Mouse (Mus musculus) forebrain, embryonic 15.5 days (tissue): ENCODE data around the gene Cald1. TPM values are rescaled to one million over a fixed set of nuclear protein-coding genes. Genes with fewer than 3 reads are reported as not detected.
A peak's percentile ranks its signal among the peaks of the same experiment; 100 is the strongest.

Source experiments
- ATAC-seq: fragments of 200-750 bp; cut with Nextera tagmentation; replicated peaks from 2 replicates; pipeline ENCODE4 v1.8.0; 2017; ENCODE audit warnings: mild to moderate bottlenecking, moderate TSS enrichment, moderate library complexity
- H3K27ac ChIP-seq: fragments of 300-500 bp; sonication (generic); replicated peaks from 2 replicates; pipeline ENCODE4 v1.5.1; 2015; ENCODE audit warnings: mild to moderate bottlenecking, inconsistent platforms
- H3K27me3 ChIP-seq: fragments of 300-500 bp; sonication (generic); 2 replicates; pipeline ENCODE4 v1.6.1; 2015; ENCODE audit warnings: inconsistent platforms
- H3K36me3 ChIP-seq: fragments of 300-500 bp; sonication (generic); 2 replicates; pipeline ENCODE4 v1.6.1; 2015; ENCODE audit warnings: mild to moderate bottlenecking, inconsistent platforms
- H3K4me1 ChIP-seq: fragments of 300-500 bp; sonication (generic); 2 replicates; pipeline ENCODE4 v1.6.1; 2015; ENCODE audit warnings: inconsistent platforms
- H3K4me2 ChIP-seq: fragments of 300-500 bp; sonication (generic); replicated peaks from 2 replicates; pipeline ENCODE4 v1.6.1; 2015; ENCODE audit warnings: mild to moderate bottlenecking, inconsistent platforms
- H3K4me3 ChIP-seq: fragments of 300-500 bp; sonication (generic); 2 replicates; pipeline ENCODE4 v1.5.1; 2015; ENCODE audit warnings: mild to moderate bottlenecking, inconsistent platforms
- H3K9ac ChIP-seq: fragments of 300-500 bp; sonication (generic); replicated peaks from 2 replicates; pipeline ENCODE4 v1.6.1; 2015; ENCODE audit warnings: mild to moderate bottlenecking, inconsistent platforms
- H3K9me3 ChIP-seq: fragments of 300-500 bp; sonication (generic); 2 replicates; pipeline ENCODE4 v1.6.1; 2016; ENCODE audit warnings: inconsistent platforms
- WGBS: fragments of 180-500 bp; shearing (Covaris S2); methylation state at CpG from one replicate; pipeline ENCODE4 v1.1.7; 2015; ENCODE audit warnings: mixed read lengths; 5-methylcytosine and 5-hydroxymethylcytosine counted together
- polyA plus RNA-seq: library from polyadenylated mRNA; unstranded; fragments of >200 nt; fragmentation: Nextera tagmentation; extraction: Ambion mirVana; gene quantifications from 2 replicates; pipeline ENCODE4 v1.2.1, GENCODE M21; 2015

Cald1 gene
- polyA plus RNA-seq, 1 experiment from 2014 or later = 63.8 TPM

DNA sequence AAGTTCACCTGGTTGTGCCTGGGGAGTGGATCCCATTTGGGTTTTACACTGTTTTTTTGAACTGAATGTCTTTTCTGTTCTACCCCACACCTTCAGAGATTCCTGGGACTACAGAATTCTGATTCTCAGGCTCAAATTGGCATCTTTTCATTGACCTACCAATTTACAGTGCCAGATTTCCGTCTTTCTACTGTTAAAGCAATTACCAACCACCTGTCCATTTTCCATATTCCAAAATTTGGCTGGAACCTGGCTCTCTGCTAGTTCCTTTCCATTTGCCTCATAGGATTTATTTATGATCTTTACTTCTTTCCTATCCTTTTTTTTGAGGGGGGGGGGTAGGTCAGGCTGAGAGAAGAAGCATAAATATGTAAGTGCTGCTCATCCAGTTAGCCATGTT lies 4.9 kb upstream of the Cald1 start:
- Histone ChIP-seq H3K9ac (no peak overlapping the region), H3K27me3 (no peaks in the 10 kb centered on the region), H3K9me3 (no peaks in the 10 kb centered on the region), H3K4me2 (no peak overlapping the region), H3K27ac (no peak overlapping the region), H3K36me3 (no peaks in the 10 kb centered on the region), H3K4me3 (no peak overlapping the region), H3K4me1 (peaks cover 7% of the 10 kb centered on the region)
- ATAC-seq = no peak
- WGBS = 82% methylated on average over 1 of the region's 1 CpGs

GRCm38 (mm10) chr6:34597316-34597715 lies 984 bp upstream of the Cald1 start:
- WGBS = 27% methylated on average over 3 of the region's 3 CpGs
- Histone ChIP-seq H3K27me3 (no peaks in the 10 kb centered on the region), H3K9ac (no peak overlapping the region), H3K4me1 (peaks cover 12% of the 10 kb centered on the region), H3K4me3 (no peak overlapping the region), H3K4me2 (no peak overlapping the region), H3K9me3 (no peaks in the 10 kb centered on the region), H3K36me3 (no peaks in the 10 kb centered on the region), H3K27ac (no peak overlapping the region)
- no peak for ATAC-seq

DNA sequence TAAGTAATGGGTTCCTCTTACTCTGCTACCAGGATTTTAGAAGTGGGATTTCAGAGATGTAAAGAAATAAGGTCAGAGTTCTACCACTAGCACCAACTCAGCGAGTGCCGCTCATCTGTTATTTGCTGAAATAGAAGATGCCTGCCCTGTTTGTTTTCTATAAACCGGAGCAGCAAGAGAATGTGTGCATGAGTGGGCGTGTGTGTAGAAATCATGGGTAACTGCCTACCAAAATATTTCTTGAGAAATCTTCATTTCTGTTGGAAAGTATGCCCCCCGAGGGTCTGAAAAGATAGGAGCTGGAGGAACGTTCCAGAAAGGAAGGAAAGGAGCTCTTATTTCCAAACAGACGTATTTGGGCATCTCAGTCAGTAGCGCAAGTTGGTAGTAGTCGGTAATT lies 871 bp downstream of the Cald1 start:
- H3K4me2 ChIP-seq = peak overlapping the region; percentile 39
- 0 out of 2 replicates have a peak overlapping the region, but pooled peaks have one; percentile 25 for H3K4me3 ChIP-seq
- H3K27me3 ChIP-seq = no peaks in the 10 kb centered on the region
- no peaks in the 10 kb centered on the region for H3K36me3 ChIP-seq
- no peak overlapping the region for H3K27ac ChIP-seq
- ATAC-seq = no peak
- H3K9ac ChIP-seq = no peak overlapping the region
- 67% methylated on average over 9 of the region's 9 CpGs for WGBS
- H3K9me3 ChIP-seq = no peaks in the 10 kb centered on the region
- peaks cover 12% of the 10 kb centered on the region for H3K4me1 ChIP-seq

DNA sequence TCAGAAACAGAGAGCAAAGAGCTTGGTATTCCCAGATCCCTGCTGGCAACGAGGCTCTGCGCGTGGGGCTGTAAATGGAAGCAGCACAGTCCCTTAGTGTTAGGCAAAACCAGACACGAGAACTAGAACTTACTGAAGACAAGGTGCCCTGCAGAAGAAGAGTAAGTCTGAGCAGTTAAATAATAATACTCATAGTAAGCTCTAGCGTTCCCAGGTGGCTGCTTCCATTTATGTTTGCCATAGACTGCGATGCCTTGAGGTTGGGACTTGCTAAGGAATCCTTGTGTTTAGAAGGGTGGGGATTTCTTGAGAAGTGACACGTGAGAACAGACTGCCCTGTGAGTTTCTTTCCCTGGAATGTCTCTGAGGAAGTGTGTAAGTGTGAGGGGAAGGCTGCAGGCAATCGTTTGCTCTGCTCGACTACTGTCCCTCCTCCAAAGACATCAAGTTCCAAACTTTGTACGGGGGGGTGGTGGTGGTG lies 1.4 kb downstream of the Cald1 start:
- WGBS = 72% methylated on average over 10 of the region's 10 CpGs
- H3K27me3 ChIP-seq = no peaks in the 10 kb centered on the region
- no peak overlapping the region for H3K27ac ChIP-seq
- H3K9ac ChIP-seq = no peak overlapping the region
- H3K4me2 ChIP-seq = no peak overlapping the region; the same call in 1 of the 2 replicates
- H3K36me3 ChIP-seq = no peaks in the 10 kb centered on the region
- H3K4me1 ChIP-seq = peaks cover 12% of the 10 kb centered on the region
- ATAC-seq = no peak
- H3K4me3 ChIP-seq = no peak overlapping the region
- H3K9me3 ChIP-seq = no peaks in the 10 kb centered on the region

DNA sequence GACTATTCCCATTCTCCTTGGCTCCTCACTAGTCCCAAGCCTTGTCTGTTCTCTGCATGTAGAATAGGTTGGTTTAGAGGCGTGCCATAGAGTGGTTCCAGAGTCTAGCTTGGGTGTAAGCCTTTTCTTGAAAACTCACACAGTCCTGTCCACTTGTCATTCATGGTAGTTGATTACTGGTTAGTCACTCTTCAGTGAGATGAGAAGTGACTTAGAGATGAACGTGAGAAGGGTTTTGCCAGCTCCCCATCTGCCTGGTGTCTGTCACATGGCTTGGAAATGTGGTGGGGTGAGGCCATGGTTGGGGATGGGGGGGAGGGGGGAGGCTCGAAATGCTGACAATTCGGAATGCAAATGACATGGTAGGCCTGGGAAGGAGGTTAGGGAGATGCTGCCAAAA lies 2.5 kb downstream of the Cald1 start:
- ATAC-seq = no peak
- 73% methylated on average over 4 of the region's 4 CpGs for WGBS
- H3K36me3 ChIP-seq = no peaks in the 10 kb centered on the region
- H3K27me3 ChIP-seq = no peaks in the 10 kb centered on the region
- H3K9ac ChIP-seq = no peak overlapping the region
- peaks cover 12% of the 10 kb centered on the region for H3K4me1 ChIP-seq
- no peak overlapping the region for H3K4me2 ChIP-seq
- H3K4me3 ChIP-seq = no peak overlapping the region
- H3K9me3 ChIP-seq = no peaks in the 10 kb centered on the region
- no peak overlapping the region for H3K27ac ChIP-seq

DNA sequence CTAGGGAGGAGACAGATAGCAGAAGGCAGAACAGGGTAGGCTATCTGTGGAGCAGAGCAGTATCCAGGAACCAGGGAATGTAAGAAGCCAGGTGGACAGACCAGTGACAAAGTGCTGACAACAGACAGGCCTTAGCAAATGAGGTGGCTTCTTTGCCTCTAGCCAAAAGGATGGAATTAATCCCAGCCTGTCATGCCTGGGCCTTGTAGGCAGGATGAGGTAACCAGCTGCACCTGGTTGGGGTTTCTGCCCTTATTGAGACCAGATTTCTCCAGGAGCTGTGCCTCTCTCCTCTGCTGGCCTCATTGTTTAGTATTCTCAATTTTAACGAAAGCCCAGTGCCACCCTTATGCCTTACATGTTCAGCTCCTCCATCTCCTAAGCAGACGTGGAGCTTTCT lies 3.8 kb downstream of the Cald1 start:
- Histone ChIP-seq H3K4me1 (peaks cover 12% of the 10 kb centered on the region), H3K9ac (no peak overlapping the region), H3K9me3 (no peaks in the 10 kb centered on the region), H3K27ac (no peak overlapping the region), H3K4me3 (no peak overlapping the region), H3K4me2 (no peak overlapping the region), H3K36me3 (no peaks in the 10 kb centered on the region), H3K27me3 (no peaks in the 10 kb centered on the region)
- 81% methylated on average over 2 of the region's 2 CpGs for WGBS
- ATAC-seq = no peak

GRCm38 (mm10) chr6:34606407-34606806 lies 8.1 kb downstream of the Cald1 start:
- H3K36me3 ChIP-seq = no peaks in the 10 kb centered on the region
- 70% methylated on average over 4 of the region's 4 CpGs for WGBS
- no peaks in the 10 kb centered on the region for H3K27me3 ChIP-seq
- H3K9me3 ChIP-seq = no peaks in the 10 kb centered on the region
- H3K9ac ChIP-seq = no peak overlapping the region
- no peak overlapping the region for H3K27ac ChIP-seq
- no peak for ATAC-seq
- no peak overlapping the region for H3K4me3 ChIP-seq
- H3K4me1 ChIP-seq = no peaks in the 10 kb centered on the region
- H3K4me2 ChIP-seq = no peak overlapping the region

DNA sequence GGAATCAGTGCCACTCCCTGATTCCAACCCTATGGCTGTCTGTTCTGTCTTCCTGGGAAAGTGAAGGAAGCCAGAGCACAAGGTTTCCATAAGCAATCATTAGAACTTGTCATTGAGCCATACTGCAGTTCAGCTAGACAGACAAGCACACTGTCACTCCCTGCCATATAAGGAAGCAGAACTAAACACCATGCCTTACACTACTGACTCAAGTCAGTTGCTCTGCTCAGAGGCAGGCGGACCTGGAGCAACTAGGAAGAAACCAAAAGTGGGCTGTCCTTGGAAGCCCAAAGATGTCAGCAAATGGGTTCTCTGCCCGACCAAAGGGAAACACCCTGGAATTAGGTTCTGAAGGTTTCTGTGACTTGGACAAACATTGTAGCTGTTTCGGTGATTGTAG lies 10.3 kb downstream of the Cald1 start:
- WGBS = 97% methylated on average over 3 of the region's 3 CpGs
- no peak overlapping the region for H3K4me2 ChIP-seq
- no peak for ATAC-seq
- no peaks in the 10 kb centered on the region for H3K27me3 ChIP-seq
- H3K9me3 ChIP-seq = no peaks in the 10 kb centered on the region
- no peak overlapping the region for H3K27ac ChIP-seq
- H3K36me3 ChIP-seq = no peaks in the 10 kb centered on the region
- H3K4me1 ChIP-seq = no peaks in the 10 kb centered on the region
- no peak overlapping the region for H3K9ac ChIP-seq
- no peak overlapping the region for H3K4me3 ChIP-seq

DNA sequence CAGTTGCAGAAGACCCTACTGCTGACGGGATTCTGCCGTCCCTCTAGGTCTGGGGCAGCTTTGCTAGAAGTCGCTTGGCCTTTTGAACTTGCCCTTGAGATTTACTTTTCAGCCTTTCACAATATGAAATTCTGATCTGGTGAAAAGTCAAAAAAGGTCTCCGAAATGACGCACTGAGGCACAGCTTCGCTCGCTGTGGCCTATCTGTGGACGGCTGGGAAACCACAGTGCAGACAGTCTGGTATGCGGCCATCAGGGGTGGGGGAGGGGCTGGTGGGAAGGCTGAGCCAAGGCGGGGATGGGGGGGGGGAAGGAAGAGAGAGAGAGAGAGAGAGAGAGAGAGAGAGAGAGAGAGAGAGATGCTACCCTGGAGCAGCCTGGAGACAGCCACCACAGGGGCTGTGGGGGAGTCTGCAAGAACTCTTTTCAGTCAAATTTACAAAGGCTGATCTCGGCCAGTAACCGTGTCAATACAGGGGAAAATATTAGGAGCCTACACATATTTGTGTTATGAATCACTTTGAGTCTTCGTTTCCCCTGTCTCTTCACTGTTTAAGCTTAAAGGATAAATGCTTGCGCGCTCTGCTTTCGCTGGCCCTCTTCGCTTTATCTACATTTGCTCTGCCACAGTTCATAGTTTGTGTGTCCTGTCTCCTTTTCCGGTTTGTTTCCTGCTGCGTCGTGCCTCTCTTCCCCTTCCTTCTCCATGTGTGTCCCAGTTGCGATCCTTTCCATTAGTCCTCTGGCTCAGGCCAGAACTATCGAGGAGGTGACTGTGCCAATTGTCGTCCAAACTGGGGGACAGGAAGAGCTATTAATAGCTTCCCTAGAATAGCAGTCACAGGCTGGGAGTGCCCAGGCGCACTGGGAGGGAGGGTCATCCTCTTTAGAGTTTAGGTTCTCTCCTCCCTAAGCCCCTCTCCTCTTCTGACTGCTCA lies 11.9 kb downstream of the Cald1 start:
- 57% methylated on average over 24 of the region's 24 CpGs for WGBS

DNA sequence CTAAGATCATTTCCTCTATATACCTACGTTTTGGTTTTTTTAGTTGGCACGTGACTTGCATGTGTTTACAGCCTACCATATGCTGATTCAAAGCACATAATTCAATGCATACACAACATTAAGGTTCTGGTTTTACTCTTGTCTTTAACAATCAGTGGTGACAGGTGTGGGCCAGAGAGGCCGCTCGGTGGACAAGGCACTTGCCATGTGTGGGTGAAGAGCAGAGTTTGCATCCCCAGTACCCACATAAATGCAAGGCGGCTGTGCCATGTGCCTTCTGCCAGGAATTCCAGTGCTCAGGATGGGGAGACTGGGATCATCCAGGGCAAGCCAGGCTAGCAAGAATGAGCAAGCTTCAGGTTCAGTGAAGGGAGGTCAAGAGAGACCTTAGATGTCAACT lies 14.8 kb downstream of the Cald1 start:
- Histone ChIP-seq H3K4me2 (no peak overlapping the region), H3K4me1 (no peaks in the 10 kb centered on the region), H3K9ac (no peak overlapping the region), H3K4me3 (no peak overlapping the region), H3K36me3 (no peaks in the 10 kb centered on the region), H3K27me3 (no peaks in the 10 kb centered on the region), H3K9me3 (no peaks in the 10 kb centered on the region), H3K27ac (no peak overlapping the region)
- WGBS = 76% methylated on average over 5 of the region's 5 CpGs
- no peak for ATAC-seq

More for the DNA sequence above, 11.9 kb downstream of the Cald1 start:
- H3K9me3 ChIP-seq = no peaks in the 10 kb centered on the region
- H3K27ac ChIP-seq = no peak overlapping the region
- H3K27me3 ChIP-seq = no peaks in the 10 kb centered on the region
- no peak overlapping the region for H3K9ac ChIP-seq
- no peaks in the 10 kb centered on the region for H3K36me3 ChIP-seq
- no peak overlapping the region for H3K4me3 ChIP-seq
- no peak overlapping the region for H3K4me2 ChIP-seq
- ATAC-seq = no peak
- H3K4me1 ChIP-seq = no peaks in the 10 kb centered on the region

DNA sequence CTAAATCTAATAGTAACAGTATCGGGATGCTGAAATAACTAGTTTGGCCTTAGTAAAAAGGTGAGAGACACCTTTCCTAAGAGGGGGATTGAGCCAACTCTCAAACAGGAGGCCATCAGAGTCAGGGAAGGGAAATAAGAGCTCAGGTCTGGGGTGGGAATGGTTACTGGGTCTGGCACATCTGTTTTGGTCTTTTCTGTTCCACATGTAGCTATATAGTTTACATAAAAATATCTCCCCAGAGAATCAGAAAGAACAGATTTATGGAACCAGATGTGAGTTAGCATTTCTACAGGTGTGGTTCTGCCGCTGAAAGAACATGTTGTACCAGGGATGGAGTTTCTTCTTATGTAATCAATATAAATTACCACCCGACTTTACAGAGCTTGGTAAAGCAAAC lies 17.1 kb downstream of the Cald1 start:
- H3K36me3 ChIP-seq = no peaks in the 10 kb centered on the region
- H3K4me2 ChIP-seq = no peak overlapping the region
- H3K9ac ChIP-seq = no peak overlapping the region
- no peak overlapping the region for H3K27ac ChIP-seq
- H3K4me3 ChIP-seq = no peak overlapping the region
- WGBS = 96% methylated on average over 3 of the region's 3 CpGs
- no peaks in the 10 kb centered on the region for H3K27me3 ChIP-seq
- no peak for ATAC-seq
- H3K9me3 ChIP-seq = no peaks in the 10 kb centered on the region
- H3K4me1 ChIP-seq = no peaks in the 10 kb centered on the region

- Histone ChIP-seq H3K27ac (no peak overlapping the region), H3K36me3 (no peaks in the 10 kb centered on the region), H3K4me2 (no peak overlapping the region), H3K9ac (no peak overlapping the region), H3K4me3 (no peak overlapping the region), H3K4me1 (no peaks in the 10 kb centered on the region), H3K9me3 (no peaks in the 10 kb centered on the region), H3K27me3 (no peaks in the 10 kb centered on the region)
- WGBS = 92% methylated on average over 2 of the region's 2 CpGs
- ATAC-seq = no peak
These were observed 21.2 kb downstream of the Cald1 start for GRCm38 (mm10) chr6:34619494-34619893.

- Histone ChIP-seq H3K9ac (no peak overlapping the region), H3K4me3 (no peak overlapping the region), H3K27ac (no peak overlapping the region), H3K27me3 (no peaks in the 10 kb centered on the region), H3K9me3 (no peaks in the 10 kb centered on the region), H3K4me2 (no peak overlapping the region), H3K36me3 (no peaks in the 10 kb centered on the region), H3K4me1 (no peaks in the 10 kb centered on the region)
- 36% methylated on average over 1 of the region's 1 CpGs for WGBS
- no peak for ATAC-seq
These were observed 21.9 kb downstream of the Cald1 start for GRCm38 (mm10) chr6:34620242-34620641.
